Mouse (Mus musculus) kidney, adult 8-10 months (tissue): ENCODE data around the gene Trpt1.

Source experiments
- DNase-seq, 2 experiments: peaks; one replicate each; pipeline ENCODE4 v3.0.0; 2022

Gene Trpt1

GRCm38 (mm10) chr19:6994489-6994888, 1.4 kb upstream of the Trpt1 start:
- no peak for DNase-seq

- no peak for DNase-seq
These were observed 508 bp upstream of the Trpt1 start for GRCm38 (mm10) chr19:6995255-6995991.

- no peak for DNase-seq
These were observed 1.9 kb downstream of the Trpt1 start for GRCm38 (mm10) chr19:6997721-6998290.

GRCm38 (mm10) chr19:6999360-7000063, 3.6 kb downstream of the Trpt1 start:
- DNase-seq = no peak

GRCm38 (mm10) chr19:7006892-7007593, 11.1 kb downstream of the Trpt1 start:
- no peak for DNase-seq

GRCm38 (mm10) chr19:7012426-7012825, 16.5 kb downstream of the Trpt1 start:
- DNase-seq = no peak

- no peak for DNase-seq
These were observed 18.1 kb downstream of the Trpt1 start for GRCm38 (mm10) chr19:7013984-7014383.

GRCm38 (mm10) chr19:7014481-7015135, 18.7 kb downstream of the Trpt1 start:
- DNase-seq = no peak

- DNase-seq = no peak
These were observed 21.9 kb downstream of the Trpt1 start for GRCm38 (mm10) chr19:7017541-7018457.

- no peak for DNase-seq
These were observed 22.6 kb downstream of the Trpt1 start for GRCm38 (mm10) chr19:7018546-7018945.

- DNase-seq = no peak
These were observed 23.3 kb downstream of the Trpt1 start, which contains the start of gene Fermt3 for GRCm38 (mm10) chr19:7019191-7019590. TSS of gene Fermt3 (minus strand) at chr19:7019469.

- DNase-seq = peak; percentile 56 to 68
These were observed 24.3 kb downstream of the Trpt1 start for GRCm38 (mm10) chr19:7020224-7020641.

GRCm38 (mm10) chr19:7029531-7029930, 33.6 kb downstream of the Trpt1 start:
- DNase-seq = no peak

- no peak for DNase-seq
These were observed 38.1 kb downstream of the Trpt1 start for GRCm38 (mm10) chr19:7034006-7034405.

GRCm38 (mm10) chr19:7039088-7039720, 43.3 kb downstream of the Trpt1 start:
- peak; percentile 43 to 49 for DNase-seq

GRCm38 (mm10) chr19:7039841-7040636, 44.1 kb downstream of the Trpt1 start, which contains the start of gene Stip1:
TSS of gene Stip1 (minus strand) at chr19:7039967.
- peak; percentile 99 to 100 for DNase-seq

- no peak for DNase-seq
These were observed 44.8 kb downstream of the Trpt1 start for GRCm38 (mm10) chr19:7040637-7041130.

- no peak for DNase-seq
These were observed 45.2 kb downstream of the Trpt1 start for GRCm38 (mm10) chr19:7041171-7041570.

GRCm38 (mm10) chr19:7044279-7044678, 48.3 kb downstream of the Trpt1 start:
- no peak for DNase-seq

GRCm38 (mm10) chr19:7044706-7045105, 48.8 kb downstream of the Trpt1 start:
- no peak for DNase-seq
